Mouse (Mus musculus) olfactory bulb, adult 2 months (tissue): Measurements from ENCODE around the gene Chrnb4.

Experiments used
- CTCF ChIP-seq: fragments of 200-500 bp; IDR thresholded peaks from 2 replicates; pipeline ENCODE4 v1.5.1; 2012; ENCODE audit warnings: low read depth, mild to moderate bottlenecking, low read length, moderate library complexity; ENCODE audit not compliant: insufficient read depth
- POLR2A ChIP-seq: fragments of 200-500 bp; IDR thresholded peaks from 2 replicates; pipeline ENCODE4 v1.6.1; 2012; ENCODE audit warnings: mild to moderate bottlenecking, low read depth, low read length, moderate library complexity; ENCODE audit not compliant: insufficient read depth

- no peak for TF ChIP-seq CTCF
- no peak for TF ChIP-seq POLR2A
These were observed 45.0 kb downstream of the Chrnb4 start for GRCm38 (mm10) chr9:55003609-55004008.
